Mouse (Mus musculus): ENCODE results near the gene Vmn1r209.
"Not testable (repeated sequence)": the region's sequence is repeated elsewhere in the genome, so short reads cannot be mapped to it uniquely, and the experiment has no call there.

DNA sequence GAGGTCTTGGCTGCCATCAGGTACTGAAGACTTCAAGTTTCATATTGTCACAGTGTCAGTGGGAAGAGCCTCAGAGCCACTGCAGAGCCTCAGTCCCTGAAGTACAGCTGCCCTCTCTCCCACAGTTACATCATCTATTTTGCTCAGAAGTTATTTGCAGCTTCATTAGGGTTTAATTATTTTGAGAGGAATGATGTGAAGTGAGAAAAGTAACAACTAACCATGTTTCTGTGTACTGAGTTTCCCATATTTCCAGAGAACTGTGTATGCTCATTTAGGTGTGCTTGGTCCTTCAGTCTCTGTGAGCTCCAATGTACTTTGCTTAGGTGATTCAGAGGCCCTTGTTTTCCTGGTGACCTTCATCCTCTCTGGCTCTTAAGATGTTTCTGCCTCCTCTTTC lies at the start of gene Vmn1r209:
- TF ChIP-seq CTCF (IDR thresholded peaks at IDR 0.05; ENCODE audit: low read depth, low read length); POLR2A (IDR thresholded peaks at IDR 0.05; ENCODE audit: borderline replicate concordance, low read depth, low read length): not testable (repeated sequence)

All from bone marrow macrophage, adult 2 months (primary cell).